Mouse (Mus musculus) kidney, postnatal 25 days (tissue): ENCODE data around the gene Stx12.

Experiments
- DNase-seq, 2 experiments: peaks; one replicate each; pipeline ENCODE4 v3.0.0; 2021; ENCODE audit warnings: mixed read lengths in 2 of 2

The Stx12 gene

DNA sequence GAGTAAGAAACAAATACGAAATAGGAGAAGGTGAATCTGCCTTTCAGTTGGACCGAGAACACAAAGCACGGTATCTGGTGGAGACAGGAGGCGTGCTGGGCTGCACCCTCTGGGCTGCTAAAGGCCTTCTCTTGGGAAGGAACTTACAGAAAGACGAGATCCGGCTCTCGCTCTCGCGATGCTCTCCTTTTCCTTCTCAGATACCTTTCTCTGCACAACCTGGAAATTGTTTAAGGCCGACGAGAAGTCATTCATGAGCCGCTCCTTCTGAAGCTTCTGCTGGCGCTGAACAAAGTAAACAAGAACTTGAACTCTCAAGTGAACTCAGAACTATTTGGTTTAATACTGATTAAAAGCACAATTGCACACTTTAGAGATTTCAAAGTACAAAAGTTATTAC lies 21.3 kb downstream of the Stx12 start:
- DNase-seq, result no peak

DNA sequence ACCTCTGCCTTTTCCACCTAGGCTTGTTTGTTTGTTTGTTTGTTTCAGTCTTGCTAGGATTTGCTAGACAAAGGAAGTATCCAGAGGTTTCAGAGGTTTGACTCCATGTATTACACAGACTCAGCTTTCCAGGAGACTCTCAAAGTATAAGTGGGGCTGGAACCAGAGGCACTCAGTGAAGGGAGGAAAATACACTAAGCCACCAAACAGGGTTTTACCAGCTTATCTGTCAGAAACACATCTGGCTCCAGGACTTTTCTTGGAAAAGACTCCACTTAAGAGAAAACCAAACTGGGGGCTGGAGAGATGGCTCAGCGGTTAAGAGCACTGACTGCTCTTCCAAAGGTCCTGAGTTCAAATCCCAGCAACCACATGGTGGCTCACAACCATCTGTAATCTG lies 23.4 kb downstream of the Stx12 start:
- DNase-seq, result no peak

DNA sequence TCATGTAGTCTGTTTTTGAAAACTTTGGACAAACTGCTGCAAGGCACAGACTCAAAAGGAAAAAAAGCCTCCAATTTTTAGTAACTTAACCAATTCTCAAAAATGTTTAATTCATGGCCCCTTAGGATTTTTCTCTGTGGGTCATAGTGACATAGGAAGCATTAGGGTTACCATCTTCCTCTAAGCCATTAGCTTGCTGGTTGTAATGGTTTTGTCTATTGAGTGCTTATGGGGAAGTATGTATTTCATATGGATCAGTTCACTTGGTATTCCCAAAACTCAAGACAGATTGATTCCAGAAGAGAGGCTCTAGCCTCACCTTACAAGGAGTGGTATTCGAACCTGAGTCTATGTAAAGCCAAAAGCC lies 40.6 kb downstream of the Stx12 start:
- DNase-seq, result no peak

DNA sequence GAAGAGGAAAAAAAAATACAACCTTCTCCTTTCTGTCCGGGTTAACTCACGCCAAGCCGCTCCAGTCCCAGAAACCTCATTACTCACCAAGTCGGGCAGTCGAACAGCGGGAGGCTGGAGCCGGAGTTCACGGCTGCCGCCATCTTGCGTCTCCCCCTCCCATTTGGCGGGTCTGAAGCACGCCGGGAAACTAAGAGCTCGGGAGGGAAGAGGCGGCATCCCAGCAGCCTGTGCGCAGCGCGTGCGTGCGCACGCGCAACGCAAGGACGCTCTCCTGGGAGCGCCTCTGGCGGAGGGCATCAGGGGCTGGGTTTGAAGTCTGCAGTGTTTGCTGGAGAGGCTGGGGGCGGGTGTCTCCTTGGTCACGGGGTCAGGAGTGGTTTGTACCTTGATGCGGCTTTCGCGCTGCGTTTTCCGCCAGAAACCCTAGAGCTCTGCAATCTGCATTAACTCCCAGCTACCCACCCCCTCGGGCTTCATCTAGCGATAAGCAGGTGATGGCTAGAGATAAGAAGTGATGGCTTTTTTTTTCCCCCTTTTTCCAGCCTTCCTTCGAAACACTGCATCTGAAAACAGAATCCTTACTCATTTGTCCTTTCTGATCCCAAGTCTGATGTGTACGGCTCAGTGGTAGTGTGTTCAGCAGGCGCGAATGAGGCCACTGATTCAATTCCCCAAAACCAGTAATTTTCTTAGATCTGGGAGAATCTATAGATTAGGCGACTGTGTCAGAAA lies 41.2 kb downstream of the Stx12 start, which contains the start of gene Ppp1r8:
TSS of gene Ppp1r8 (minus strand) at position 200 of the 735 bp plus-strand sequence.
- peak; percentile 85 to 96 for DNase-seq

DNA sequence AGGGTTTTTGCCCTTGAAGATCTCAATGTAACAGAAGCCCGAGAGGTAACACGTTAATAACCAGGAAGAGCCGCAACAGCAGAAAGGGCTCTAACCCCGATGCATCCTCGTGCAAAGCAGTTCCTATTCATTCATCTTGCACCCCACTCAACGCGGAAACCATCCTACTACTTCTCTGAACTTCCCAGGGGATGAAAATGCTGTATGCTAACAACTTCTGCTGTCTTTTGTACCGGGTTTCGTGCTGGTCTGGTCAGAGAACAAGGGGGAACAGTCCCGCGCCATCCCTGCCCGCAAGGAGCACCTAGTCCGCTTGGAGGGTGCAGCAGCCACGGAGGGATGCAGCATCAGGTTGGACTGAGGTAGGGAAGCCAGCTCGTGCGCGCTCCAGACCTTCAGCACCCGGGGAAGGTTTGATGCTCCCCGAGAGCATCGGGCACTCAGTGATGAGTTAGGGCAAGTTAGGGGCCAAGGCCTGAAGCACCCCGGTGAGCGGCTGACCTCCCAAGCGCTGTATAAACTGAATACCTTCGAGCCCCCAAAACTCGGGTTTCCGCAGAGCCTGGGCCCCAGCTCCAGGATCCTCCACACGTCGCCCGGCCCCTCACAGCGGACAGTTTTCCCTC lies 41.9 kb downstream of the Stx12 start:
- DNase-seq, result peak; percentile 5 to 49

DNA sequence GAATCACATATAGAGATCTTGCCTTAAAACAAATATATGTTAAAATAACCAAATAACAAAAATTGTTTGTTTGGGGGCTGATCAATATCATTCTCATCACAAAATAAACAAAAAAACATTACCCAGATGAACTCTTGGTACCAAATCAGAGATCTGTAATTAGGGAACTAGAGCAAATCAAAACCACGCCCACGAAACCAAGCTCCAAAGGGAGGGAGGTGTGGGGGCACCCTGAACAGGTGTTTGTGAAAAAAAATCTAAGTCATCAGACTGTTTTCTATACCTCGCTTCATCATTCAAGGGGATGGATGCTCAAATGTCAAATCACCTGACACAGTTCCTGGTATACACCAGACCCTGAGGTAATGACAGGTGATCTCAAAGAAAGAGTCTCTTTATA lies 42.8 kb downstream of the Stx12 start:
- DNase-seq, result no peak

DNA sequence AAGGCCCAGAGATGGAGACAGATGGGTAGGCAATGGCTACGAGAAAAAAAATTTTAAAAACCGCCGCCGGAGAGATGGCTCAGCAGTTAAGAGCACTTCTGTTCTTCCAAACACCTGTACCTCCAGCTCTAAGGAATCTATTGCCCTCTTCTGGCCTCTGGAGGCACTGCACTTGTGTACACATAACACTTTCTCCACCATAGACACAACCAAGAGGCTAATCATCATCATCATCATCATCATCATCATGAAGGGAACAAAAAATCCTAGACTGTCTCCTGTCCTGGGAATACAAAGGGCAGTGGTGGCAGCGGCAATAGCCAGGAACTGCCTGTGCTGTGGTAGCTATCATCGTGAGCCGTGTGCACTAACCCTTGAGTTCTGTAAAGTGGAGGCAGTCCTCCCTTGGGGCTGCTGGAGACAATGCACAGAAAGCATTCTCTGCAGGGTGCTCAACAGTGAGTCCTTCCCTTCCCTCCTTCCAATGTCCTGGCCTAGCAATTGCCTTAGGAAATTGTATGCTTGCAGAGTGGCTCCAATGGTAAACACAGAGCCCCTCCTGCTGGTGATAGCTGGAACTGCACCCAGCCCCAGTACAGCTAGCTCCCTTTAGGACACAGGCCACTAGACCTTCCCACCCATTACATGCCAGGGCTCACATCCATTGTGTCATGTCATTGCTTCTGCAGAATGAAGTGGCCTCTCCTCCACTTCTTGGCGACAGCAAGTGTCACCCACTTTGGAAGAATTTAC lies 60.5 kb downstream of the Stx12 start:
- peak; percentile 73 to 77 for DNase-seq

DNA sequence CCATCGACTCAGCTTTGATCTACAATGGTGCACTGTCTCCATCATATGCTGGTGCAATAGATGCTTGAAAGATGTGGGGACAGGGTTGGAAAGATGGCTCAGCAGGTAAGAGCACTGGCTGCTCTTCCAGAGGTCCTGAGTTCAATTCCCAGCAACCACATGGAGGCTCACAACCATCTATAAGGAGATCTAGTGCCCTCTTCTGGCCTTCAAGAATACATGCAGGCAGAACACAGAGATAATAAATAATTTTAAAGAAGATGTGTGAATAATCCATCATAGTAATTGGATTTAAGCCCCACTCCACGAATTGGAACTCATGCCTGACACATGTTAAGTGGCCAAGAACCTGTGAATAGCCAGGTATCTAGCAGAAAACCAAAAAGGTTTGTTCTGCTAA lies 65.9 kb downstream of the Stx12 start:
- DNase-seq, result no peak

DNA sequence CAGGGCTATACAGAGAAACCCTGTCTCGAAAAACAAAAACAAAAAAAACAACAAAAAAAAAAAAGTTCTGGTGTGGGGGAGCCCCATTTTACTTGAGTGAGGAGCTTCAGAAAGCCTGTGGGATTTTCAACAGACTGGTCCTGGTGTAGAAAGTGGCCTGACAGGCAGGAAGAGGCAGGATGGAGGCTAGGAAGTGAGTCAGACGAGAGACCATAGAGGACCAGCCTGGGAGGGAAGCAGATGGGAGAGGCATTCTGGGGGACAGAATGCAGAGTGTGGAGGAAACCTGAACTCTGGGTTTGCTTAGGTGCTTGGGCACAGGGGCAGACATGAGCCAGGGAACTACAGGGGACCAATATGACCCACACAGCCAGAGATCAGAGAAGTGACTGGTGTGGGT lies 67.5 kb downstream of the Stx12 start:
- DNase-seq, result no peak

DNA sequence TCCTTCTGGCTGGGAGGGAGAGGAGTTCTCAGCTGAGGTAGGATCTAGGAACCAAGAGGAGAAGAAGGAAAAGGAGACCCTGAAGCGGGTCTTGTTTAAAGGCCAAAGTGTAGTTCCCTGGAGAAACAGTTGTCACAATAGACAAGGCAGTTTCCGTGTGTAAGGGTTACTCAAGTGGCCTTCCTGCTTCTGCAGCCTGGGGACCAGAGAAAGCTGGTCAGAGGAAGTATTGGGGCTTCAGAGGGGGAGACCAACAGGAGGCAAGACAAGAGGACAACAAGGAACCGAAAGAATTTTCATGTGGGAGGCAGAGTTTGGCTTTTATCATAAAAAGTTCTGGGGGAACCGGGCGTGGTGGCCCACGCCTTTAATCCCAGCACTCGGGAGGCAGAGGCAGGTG lies 67.9 kb downstream of the Stx12 start:
- DNase-seq, result no peak

DNA sequence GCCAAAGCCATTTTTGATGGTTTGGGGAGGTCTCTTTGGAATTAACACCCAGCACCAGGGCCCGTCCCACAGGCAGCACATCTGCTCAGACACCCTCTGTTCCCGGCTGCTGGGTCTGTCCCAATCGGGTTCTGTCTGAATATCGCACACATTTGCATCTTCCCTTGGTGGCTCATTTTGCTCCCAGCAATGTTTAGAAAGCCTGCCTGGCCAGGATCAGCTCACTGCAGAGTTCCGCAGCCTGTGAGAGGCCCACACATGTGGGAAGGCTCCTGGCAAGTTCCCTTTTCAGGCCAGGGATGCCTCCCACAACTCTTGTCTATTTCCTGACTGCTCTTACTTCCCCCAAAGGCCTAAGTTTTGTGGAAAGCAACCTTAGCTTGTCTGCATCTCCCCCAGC lies 74.7 kb downstream of the Stx12 start:
- DNase-seq, result no peak

DNA sequence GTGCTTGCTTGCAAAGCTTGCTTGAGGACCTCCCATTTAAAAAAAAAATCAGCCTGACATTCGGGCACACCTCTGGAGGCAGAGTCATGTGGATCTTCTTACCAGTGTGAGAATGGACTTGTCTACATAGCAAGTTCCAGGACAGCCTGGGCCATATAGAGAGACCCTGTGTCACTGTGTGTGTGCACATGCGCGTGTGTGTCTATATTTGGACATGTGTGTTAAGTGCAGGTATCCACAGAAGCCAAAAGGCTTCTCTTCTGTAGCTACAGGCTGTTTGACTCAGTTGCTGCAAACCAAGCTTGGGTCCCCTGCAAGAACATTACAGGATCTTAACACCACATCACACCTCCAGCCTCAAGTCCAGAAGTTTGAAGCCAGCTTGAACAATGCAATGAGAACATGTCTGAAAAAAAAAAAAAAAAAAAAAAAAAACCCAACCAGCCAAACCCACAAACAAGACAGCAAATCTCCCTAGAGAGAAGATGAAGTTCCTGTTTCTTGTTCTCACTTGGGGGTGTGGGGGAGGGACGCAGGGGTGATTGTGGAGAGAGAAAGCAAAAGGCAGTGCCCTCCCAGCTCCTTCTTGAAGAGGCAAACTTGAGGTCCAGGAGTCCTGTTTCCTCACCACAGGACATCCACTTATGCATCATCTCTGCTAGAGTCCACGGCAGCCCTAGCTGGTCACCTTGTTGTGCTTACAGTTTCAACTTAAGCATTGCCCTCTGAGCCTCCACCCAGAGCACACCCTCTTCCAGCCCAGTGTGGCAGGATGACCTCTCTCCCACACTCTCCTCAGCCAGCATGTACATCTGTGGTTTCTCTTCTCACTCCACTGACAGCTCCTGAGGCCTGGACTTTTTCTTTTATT lies 76.3 kb downstream of the Stx12 start:
- DNase-seq, result no peak

DNA sequence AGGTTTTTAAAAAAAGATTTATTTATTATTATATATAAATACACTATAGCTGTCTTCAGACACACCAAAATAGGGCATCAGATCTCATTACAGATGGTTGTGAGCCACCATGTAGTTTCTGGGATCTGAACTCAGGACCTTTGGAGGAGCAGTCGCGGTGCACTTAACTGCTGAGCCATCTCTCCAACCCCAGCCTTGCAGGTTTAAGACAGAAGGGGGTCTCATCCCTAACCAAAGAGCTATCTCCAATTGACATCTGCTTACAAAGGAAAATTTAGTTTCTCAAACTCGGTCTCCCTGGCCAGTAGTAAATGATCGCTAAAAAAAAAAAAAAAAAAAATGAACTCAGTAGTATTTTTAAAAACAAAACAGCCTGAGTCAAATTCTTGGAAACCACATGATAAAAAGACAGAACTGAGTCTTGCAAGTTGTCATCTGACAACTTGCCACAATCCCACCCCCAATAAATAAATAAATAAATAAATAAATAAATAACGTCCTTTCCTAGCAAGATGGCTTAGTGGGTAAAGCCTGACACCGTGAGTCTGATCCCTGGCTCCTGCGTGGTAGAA lies 77.6 kb downstream of the Stx12 start:
- DNase-seq, result no peak

DNA sequence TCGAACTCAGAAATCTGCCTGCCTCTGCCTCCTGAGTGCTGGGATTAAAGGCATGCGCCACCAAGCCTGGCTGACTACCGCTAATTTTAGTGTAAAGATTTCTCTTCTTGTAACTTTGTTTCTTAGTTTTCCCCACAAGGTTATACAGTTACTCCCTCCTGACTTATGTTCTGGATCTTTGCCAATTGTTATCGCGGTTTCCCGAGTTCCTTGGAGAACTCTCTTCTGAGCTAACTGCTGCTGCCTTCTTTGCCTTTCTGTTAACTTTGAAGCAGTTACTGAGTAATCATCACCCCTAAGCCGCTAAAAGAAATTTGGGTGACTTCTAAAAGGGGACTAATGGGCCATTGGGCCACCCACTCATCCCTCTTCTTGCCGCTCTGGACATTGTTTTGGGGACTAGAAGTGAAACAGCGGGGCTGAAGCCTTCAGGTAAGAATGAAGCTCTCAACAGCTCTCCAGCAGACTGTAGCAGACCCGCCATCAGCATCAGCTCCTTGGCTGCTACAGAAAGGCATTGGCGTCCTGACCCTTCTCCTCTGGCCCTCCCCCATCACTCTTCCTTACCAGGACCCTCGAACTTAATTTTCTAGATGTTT lies 78.6 kb downstream of the Stx12 start:
- no peak for DNase-seq

DNA sequence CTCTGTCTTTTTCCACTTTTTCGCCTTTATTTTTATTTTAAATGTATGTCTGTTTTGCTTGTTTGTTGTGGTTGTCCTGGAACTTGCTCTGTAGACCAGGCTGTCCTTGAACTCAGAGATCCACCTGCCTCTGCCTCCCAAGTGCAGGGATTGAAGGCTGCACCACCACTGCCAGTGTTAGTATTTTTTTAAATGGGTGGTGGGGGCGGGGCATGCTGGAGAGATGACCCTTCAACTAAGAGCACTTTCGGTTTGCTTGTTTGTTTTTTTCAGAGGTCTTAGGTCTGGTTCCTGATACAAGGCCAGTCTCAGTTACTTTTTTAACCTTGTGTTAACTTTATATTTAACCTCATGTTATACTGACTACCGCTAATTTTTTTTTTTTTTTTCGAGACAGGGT lies 79.2 kb downstream of the Stx12 start:
- DNase-seq, result no peak

DNA sequence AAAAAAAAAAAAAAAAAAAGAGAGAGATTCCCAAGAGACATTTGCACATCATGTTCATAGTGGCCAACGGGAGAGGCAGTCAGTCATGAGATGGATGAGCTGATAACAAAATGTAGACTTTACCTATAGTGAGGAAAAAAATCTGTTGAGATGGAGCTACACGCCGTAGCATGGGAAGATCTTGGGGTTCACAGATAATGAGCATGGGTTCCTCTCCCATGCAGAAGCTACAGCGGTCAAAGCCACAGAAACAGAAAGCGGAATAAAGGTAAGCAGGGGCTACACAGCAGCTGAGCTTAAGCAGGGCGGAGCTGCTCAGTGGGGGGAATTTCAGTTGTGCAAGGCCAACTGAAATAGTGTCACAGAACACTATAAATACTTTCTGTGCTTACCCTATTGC lies 80.0 kb downstream of the Stx12 start:
- no peak for DNase-seq

DNA sequence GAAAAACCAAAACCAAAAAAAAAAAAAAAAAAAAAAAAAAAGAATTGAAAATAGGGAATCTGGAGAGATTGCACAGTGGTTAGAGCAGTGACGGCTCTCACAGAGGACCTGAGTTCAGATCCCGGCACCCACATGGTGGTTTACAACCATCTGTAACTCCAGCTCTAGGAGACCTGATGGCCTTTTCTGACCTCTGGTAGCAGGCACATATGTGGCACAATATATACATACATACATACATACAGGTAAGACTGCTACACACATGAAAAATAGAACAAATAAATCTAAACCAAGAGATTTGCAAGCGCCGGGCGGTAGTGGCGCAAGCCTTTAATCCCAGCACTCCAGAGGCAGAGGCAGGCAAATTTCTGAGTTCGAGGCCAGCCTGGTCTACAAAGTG lies 80.4 kb downstream of the Stx12 start:
- no peak for DNase-seq
